Mouse (Mus musculus) hindlimb bud, embryonic 11.5 days (tissue): ENCODE data around the gene Vax1.

Source experiments
- DNase-seq: peaks from one replicate; pipeline ENCODE4 v3.0.0-alpha.2; 2012; ENCODE audit warnings: low read depth, low spot score; ENCODE audit errors: extremely low spot score

Gene Vax1

GRCm38 (mm10) chr19:59169936-59170765 lies at the start of gene Vax1:
TSS of gene Vax1 (minus strand) at chr19:59170056.
- DNase-seq: no peak

- DNase-seq: no peak
Observed at GRCm38 (mm10) chr19:59218991-59219390, 49.1 kb upstream of the Vax1 start, which contains the start of gene Kcnk18. TSS of gene Kcnk18 (plus strand) at chr19:59219214.

GRCm38 (mm10) chr19:59216891-59217290 lies 47.0 kb upstream of the Vax1 start:
- no peak for DNase-seq

- DNase-seq: no peak
Observed at GRCm38 (mm10) chr19:59208986-59209385, 39.1 kb upstream of the Vax1 start.

- DNase-seq: peak; percentile 83
Observed at GRCm38 (mm10) chr19:59208475-59208874, 38.6 kb upstream of the Vax1 start.

- DNase-seq: no peak
Observed at GRCm38 (mm10) chr19:59198161-59198560, 28.3 kb upstream of the Vax1 start.

GRCm38 (mm10) chr19:59196111-59196666 lies 26.3 kb upstream of the Vax1 start:
- no peak for DNase-seq

- DNase-seq: no peak
Observed at GRCm38 (mm10) chr19:59195181-59195770, 25.4 kb upstream of the Vax1 start.

GRCm38 (mm10) chr19:59193986-59194820 lies 24.3 kb upstream of the Vax1 start:
- DNase-seq: no peak

- DNase-seq: no peak
Observed at GRCm38 (mm10) chr19:59193456-59193855, 23.6 kb upstream of the Vax1 start.

GRCm38 (mm10) chr19:59192491-59192890 lies 22.6 kb upstream of the Vax1 start:
- no peak for DNase-seq

GRCm38 (mm10) chr19:59191123-59191505 lies 21.3 kb upstream of the Vax1 start:
- DNase-seq: no peak

GRCm38 (mm10) chr19:59190431-59191122 lies 20.7 kb upstream of the Vax1 start:
- DNase-seq: no peak

GRCm38 (mm10) chr19:59188981-59189380 lies 19.1 kb upstream of the Vax1 start:
- DNase-seq: no peak

GRCm38 (mm10) chr19:59184000-59184399 lies 14.1 kb upstream of the Vax1 start:
- no peak for DNase-seq

- DNase-seq: no peak
Observed at GRCm38 (mm10) chr19:59173341-59174015, 3.6 kb upstream of the Vax1 start.

- DNase-seq: no peak
Observed at GRCm38 (mm10) chr19:59172781-59173180, 2.9 kb upstream of the Vax1 start.

- DNase-seq: no peak
Observed at GRCm38 (mm10) chr19:59171871-59172245, 2.0 kb upstream of the Vax1 start.

- DNase-seq: no peak
Observed at GRCm38 (mm10) chr19:59171151-59171870, 1.5 kb upstream of the Vax1 start.

GRCm38 (mm10) chr19:59170766-59171095 lies 875 bp upstream of the Vax1 start:
- DNase-seq: no peak
